Mouse (Mus musculus): ENCODE measurements around the gene Ccdc73. TPM values are rescaled to one million over a fixed set of nuclear protein-coding genes. Genes with fewer than 3 reads are reported as not detected.

The Ccdc73 gene
- total and polyA plus RNA-seq, 3 experiments, result 0.08 to 0.43 TPM; not detected in 1

- H3K36me3 ChIP-seq (ENCODE audit: control insufficient read depth in 1 of 2, insufficient read depth in 2 of 2, low read length in 2 of 2), result no peaks in the 10 kb centered on the region
- no peak overlapping the region for H3K27ac ChIP-seq (ENCODE audit: control insufficient read depth, low read depth, low read length)
- no peaks in the 10 kb centered on the region for H3K4me1 ChIP-seq (ENCODE audit: control insufficient read depth in 1 of 2, insufficient read depth in 2 of 2, low read length in 2 of 2)
- no peaks in the 10 kb centered on the region for H3K9me3 ChIP-seq (replicated peaks; ENCODE audit: insufficient read depth, low read length)
- no peak overlapping the region for H3K9ac ChIP-seq (ENCODE audit: control insufficient read depth, low read depth, low read length, poor library complexity, severe bottlenecking)
- peaks cover 2 to 4% of the 10 kb centered on the region in 2 experiments; a peak in 2 of 4 replicates for H3K27me3 ChIP-seq (ENCODE audit: control insufficient read depth in 1 of 2, insufficient read depth in 2 of 2, low read length in 2 of 2)
- no peaks in the 10 kb centered on the region for H3K79me2 ChIP-seq (ENCODE audit: control insufficient read depth, insufficient read depth, low read length, poor library complexity)
- TF ChIP-seq JUND (IDR thresholded peaks at IDR 0.05; ENCODE audit: low read depth, low read length), result no peak
- TF ChIP-seq SMC3 (IDR thresholded peaks at IDR 0.05; ENCODE audit: low read depth, low read length), result no peak
- TF ChIP-seq MYC (IDR thresholded peaks at IDR 0.05; ENCODE audit: low read depth, low read length), result no peak
- DNase-seq (ENCODE audit: low read depth, low spot score), result no peak
- no peak overlapping the region for H3K4me3 ChIP-seq (ENCODE audit: control insufficient read depth in 1 of 2, insufficient read depth in 1 of 2, low read depth in 2 of 2, low read length in 2 of 2)
Measured at GRCm38 (mm10) chr2:104864176-104864860, 3.3 kb upstream of the Ccdc73 start.

GRCm38 (mm10) chr2:104869101-104869500 is 1.5 kb downstream of the Ccdc73 start:
- H3K36me3 ChIP-seq (ENCODE audit: control insufficient read depth in 1 of 2, insufficient read depth in 2 of 2, low read length in 2 of 2), result no peaks in the 10 kb centered on the region

GRCm38 (mm10) chr2:104878794-104879193 is 11.2 kb downstream of the Ccdc73 start:
- DNase-seq (ENCODE audit: low read depth, low spot score), result no peak
- H3K36me3 ChIP-seq (ENCODE audit: control insufficient read depth in 1 of 2, insufficient read depth in 2 of 2, low read length in 2 of 2), result no peaks in the 10 kb centered on the region
- no peaks in the 10 kb centered on the region for H3K4me1 ChIP-seq (ENCODE audit: control insufficient read depth in 1 of 2, insufficient read depth in 2 of 2, low read length in 2 of 2)
- no peak overlapping the region for H3K27ac ChIP-seq (ENCODE audit: control insufficient read depth, low read depth, low read length)
- H3K27me3 ChIP-seq (ENCODE audit: control insufficient read depth in 1 of 2, insufficient read depth in 2 of 2, low read length in 2 of 2), result peaks cover 11 to 12% of the 10 kb centered on the region in 2 experiments
- no peak overlapping the region for H3K4me3 ChIP-seq (ENCODE audit: control insufficient read depth in 1 of 2, insufficient read depth in 1 of 2, low read depth in 2 of 2, low read length in 2 of 2)
- H3K9ac ChIP-seq (ENCODE audit: control insufficient read depth, low read depth, low read length, poor library complexity, severe bottlenecking), result no peak overlapping the region
- H3K9me3 ChIP-seq (replicated peaks; ENCODE audit: insufficient read depth, low read length), result no peaks in the 10 kb centered on the region
- H3K79me2 ChIP-seq (ENCODE audit: control insufficient read depth, insufficient read depth, low read length, poor library complexity), result no peaks in the 10 kb centered on the region
- no peak for TF ChIP-seq GABPA (IDR thresholded peaks at IDR 0.05; ENCODE audit: low read depth, low read length)
- TF ChIP-seq POLR2A (IDR thresholded peaks at IDR 0.05; ENCODE audit: control insufficient read depth in 1 of 2, insufficient read depth in 1 of 2, low read depth in 1 of 2, low read length in 2 of 2, poor library complexity in 1 of 2), result no peak
- no peak for TF ChIP-seq E2F4 (IDR thresholded peaks at IDR 0.05; ENCODE audit: borderline replicate concordance, low read depth, low read length)
- TF ChIP-seq USF1 (IDR thresholded peaks at IDR 0.05; ENCODE audit: low read depth, low read length), result no peak
- TF ChIP-seq POLR2AphosphoS2 (IDR thresholded peaks at IDR 0.05; ENCODE audit: low read length), result no peak
- no peak for TF ChIP-seq KAT2A (conservative IDR thresholded peaks at IDR 0.05; ENCODE audit: low read depth, low read length)
- no peak for TF ChIP-seq SMC3 (IDR thresholded peaks at IDR 0.05; ENCODE audit: low read depth, low read length)
- no peak for TF ChIP-seq ETS1 (IDR thresholded peaks at IDR 0.05; ENCODE audit: low read depth, low read length)
- no peak for TF ChIP-seq ELF1 (IDR thresholded peaks at IDR 0.05; ENCODE audit: low read depth, low read length)
- no peak for TF ChIP-seq UBTF (IDR thresholded peaks at IDR 0.05; ENCODE audit: borderline replicate concordance, insufficient read depth, low read depth, low read length)
- no peak for TF ChIP-seq NRF1 (IDR thresholded peaks at IDR 0.05; ENCODE audit: insufficient read depth, low read depth, low read length, poor library complexity, severe bottlenecking)

More at GRCm38 (mm10) chr2:104869101-104869500, 1.5 kb downstream of the Ccdc73 start:
- no peak for TF ChIP-seq BHLHE40 (IDR thresholded peaks at IDR 0.05; ENCODE audit: borderline replicate concordance, low read depth, low read length)
- no peak for TF ChIP-seq TCF12 (IDR thresholded peaks at IDR 0.05; ENCODE audit: low read depth, low read length)
- no peak for TF ChIP-seq TAL1 (IDR thresholded peaks at IDR 0.05; ENCODE audit: low read length)
- TF ChIP-seq JUND (IDR thresholded peaks at IDR 0.05; ENCODE audit: low read depth, low read length), result no peak
- no peak for TF ChIP-seq MAZ (IDR thresholded peaks at IDR 0.05; ENCODE audit: low read depth, low read length)
- no peak for TF ChIP-seq EP300 (IDR thresholded peaks at IDR 0.05; ENCODE audit: low read depth in 1 of 2, low read length in 2 of 2)
- no peak for TF ChIP-seq ZC3H11A (IDR thresholded peaks at IDR 0.05; ENCODE audit: low read depth, low read length)
- TF ChIP-seq MXI1 (IDR thresholded peaks at IDR 0.05; ENCODE audit: low read depth, low read length), result no peak
- TF ChIP-seq ETS1 (IDR thresholded peaks at IDR 0.05; ENCODE audit: low read depth, low read length), result no peak
- TF ChIP-seq GABPA (IDR thresholded peaks at IDR 0.05; ENCODE audit: low read depth, low read length), result no peak
- H3K4me1 ChIP-seq (ENCODE audit: control insufficient read depth in 1 of 2, insufficient read depth in 2 of 2, low read length in 2 of 2), result no peaks in the 10 kb centered on the region
- H3K9ac ChIP-seq (ENCODE audit: control insufficient read depth, low read depth, low read length, poor library complexity, severe bottlenecking), result no peak overlapping the region
- no peaks in the 10 kb centered on the region for H3K79me2 ChIP-seq (ENCODE audit: control insufficient read depth, insufficient read depth, low read length, poor library complexity)
- H3K9me3 ChIP-seq (replicated peaks; ENCODE audit: insufficient read depth, low read length), result no peaks in the 10 kb centered on the region
- no peak overlapping the region for H3K27ac ChIP-seq (ENCODE audit: control insufficient read depth, low read depth, low read length)
- DNase-seq (ENCODE audit: low read depth, low spot score), result no peak
- H3K4me3 ChIP-seq (ENCODE audit: control insufficient read depth in 1 of 2, insufficient read depth in 1 of 2, low read depth in 2 of 2, low read length in 2 of 2), result no peak overlapping the region
- peaks cover 0 to 1% of the 10 kb centered on the region in 2 experiments; a peak in 1 of 4 replicates for H3K27me3 ChIP-seq (ENCODE audit: control insufficient read depth in 1 of 2, insufficient read depth in 2 of 2, low read length in 2 of 2)

Data from MEL (cell line).